Mouse (Mus musculus) brain, adult 2 months (tissue): Measurements from ENCODE around the gene Nupr1.

Experiments
- DNase-seq: peaks from one replicate; pipeline ENCODE4 v3.0.0; 2011; ENCODE audit warnings: low read depth, low spot score

Nupr1 gene

DNA sequence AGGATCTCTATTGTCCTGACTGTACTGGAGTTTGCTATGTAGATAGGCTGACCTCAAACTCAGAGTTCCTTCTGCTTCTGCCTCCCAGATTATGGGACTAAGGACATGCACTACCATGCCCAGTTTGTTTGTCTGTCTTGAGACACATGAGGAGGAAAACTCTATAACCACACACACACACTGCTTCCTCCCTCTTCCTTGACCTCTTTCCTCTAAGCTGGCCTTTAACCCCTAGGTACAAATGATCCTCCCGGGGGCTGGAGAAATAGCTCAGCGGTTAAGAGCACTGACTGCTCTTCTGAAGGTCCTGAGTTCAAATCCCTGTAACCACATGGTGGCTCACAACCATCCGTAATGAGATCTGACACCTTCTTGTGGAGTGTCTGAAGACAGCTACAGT lies 13.7 kb upstream of the Nupr1 start:
- no peak for DNase-seq

DNA sequence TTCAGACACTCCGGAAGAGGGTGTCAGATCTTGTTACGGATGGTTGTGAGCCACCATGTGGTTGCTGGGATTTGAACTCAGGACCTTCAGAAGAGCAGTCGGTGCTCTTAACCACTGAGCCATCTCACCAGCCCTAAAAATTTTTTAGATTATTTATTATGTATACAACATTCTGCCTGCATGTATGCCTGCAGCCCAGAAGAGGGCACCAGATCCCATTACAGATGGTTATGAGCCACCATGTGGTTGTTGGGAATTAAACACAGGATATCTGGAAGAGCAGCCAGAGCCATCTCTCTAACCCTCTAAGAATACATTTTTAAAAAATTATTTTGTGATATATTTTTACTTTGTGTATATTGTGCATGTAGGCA lies 12.6 kb upstream of the Nupr1 start:
- DNase-seq = peak; percentile 69

DNA sequence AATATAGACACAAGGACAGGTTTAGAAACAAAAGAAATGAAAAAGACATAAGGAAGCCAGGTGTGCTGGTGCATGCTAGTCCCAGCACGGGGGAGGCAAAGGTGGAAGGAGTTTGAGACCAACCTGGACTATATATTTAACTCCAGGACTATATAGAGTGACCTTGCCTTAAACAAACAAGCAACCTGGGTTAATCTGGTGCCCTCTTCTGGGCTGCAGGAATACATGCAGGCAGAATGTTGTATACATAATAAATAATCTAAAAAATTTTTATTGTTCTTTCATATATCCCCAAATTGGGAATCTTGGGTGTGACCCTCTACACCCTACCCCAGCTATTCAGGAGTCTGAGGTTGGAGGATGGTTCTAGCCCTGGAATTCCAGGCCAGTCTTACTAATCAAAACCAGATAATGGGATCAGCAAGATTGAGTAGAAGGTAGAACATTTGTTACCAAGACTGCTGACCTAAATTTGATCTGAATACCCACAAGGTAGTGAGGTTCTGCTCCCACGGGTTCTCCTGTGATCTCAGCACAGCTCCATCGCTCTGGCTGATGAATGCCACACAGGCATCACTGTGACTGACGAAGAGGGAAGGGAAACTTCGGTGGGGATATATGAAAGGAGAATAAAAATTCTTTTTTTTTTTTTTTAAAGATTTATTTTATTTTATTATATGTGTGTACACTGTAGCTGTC lies 12.0 kb upstream of the Nupr1 start:
- DNase-seq = no peak

- DNase-seq = peak; percentile 72
Measured at GRCm38 (mm10) chr7:126636733-126637520, 6.3 kb upstream of the Nupr1 start.

- DNase-seq = no peak
Measured at GRCm38 (mm10) chr7:126635375-126635774, 4.7 kb upstream of the Nupr1 start.

DNA sequence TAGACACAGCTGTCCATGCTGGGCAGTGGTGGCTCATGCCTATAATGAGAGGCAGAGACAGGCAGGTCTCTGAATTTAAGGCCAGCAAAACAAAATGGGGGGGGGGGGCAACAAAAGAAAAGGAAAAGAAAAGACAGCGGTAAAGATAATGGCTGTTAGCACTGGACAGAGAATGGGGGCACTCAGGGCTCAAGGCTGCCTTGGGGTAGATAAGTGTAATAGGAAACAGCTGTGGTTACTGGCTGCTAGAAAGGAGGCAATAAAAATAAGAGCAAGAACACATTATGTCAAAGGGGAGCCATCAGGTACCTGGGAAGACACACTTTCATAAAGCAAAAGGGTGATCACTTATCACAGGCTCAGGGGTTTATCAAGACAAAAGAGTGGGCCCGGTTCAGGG lies 1.8 kb upstream of the Nupr1 start:
- DNase-seq = no peak

DNA sequence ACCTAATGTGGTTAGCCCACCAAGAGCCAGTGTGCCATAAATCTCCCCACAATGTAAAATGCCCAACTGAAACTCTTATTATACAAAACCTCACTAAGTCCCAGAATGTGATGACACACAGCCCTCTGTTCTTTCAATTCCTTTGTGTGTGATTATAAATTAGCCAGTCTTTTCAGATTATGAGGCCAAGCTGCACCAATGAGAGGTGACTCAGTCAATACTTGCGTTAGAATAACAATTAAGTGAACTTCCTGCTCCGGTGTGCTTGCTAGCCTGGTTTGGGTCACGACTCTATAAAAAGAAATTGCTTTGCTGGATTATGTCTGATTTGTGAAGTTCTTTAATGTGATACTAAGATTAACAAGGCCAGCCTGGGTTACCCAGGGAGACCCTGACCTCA lies 746 bp downstream of the Nupr1 start:
- DNase-seq = no peak

DNA sequence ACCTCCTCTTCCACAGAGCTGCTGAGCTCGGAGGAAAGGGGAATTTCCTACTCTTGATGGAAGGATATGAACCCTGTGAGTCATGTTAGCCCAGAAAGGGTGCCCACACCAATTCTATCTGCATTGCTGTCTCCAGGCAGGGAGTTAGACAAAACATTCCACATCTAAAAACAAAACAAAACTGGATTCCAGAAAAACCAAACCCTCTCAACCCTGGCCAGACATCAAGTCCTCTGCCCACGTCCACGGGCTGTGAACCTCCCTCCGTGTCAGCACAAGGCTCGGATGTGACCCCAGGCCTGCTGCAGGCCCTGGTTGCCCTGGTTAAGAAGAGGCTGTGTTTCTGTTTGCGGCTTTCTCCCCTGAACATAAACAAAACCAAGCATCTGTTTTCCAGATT lies 2.5 kb downstream of the Nupr1 start:
- DNase-seq = peak; percentile 51

DNA sequence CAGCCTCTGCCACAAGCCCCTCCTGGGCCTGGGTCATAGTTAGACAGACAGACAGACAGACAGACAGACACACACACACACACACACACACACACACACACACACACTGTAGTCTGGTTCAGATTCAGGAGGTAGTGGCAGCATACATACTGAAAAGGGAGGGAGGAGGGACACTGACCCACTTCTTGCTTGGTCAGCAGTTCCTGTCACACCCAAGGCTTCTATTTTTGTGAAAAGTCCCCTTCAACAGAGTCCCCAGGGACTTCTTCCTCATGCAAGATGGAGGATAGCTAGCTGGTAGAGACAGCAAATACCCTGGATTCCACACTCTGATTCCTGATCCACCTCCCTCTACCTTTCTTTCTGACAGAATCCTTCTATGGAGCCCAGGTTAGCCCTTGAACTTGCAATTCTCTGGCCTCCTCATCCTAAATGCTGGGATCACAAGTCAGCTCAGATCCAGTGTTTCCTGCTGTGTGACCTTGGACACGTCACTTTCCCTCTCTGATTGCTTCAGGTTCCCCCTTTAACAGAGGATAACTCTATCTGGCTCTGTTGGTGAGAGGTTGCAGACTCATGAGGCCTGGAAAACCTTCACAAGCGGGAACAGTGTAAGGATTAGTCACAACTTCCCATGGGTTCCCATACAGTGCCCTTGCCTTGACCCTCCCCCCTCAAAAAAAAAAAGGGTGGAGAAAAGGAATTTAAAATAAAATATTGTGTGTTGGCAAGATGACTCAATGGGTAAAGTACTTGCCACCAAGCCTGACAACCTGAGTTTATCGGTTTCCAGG lies 4.7 kb downstream of the Nupr1 start:
- DNase-seq = no peak

- peak; percentile 79 for DNase-seq
Measured at GRCm38 (mm10) chr7:126625369-126625768, 5.3 kb downstream of the Nupr1 start.

- no peak for DNase-seq
Measured at GRCm38 (mm10) chr7:126624774-126625173, 5.9 kb downstream of the Nupr1 start.

DNA sequence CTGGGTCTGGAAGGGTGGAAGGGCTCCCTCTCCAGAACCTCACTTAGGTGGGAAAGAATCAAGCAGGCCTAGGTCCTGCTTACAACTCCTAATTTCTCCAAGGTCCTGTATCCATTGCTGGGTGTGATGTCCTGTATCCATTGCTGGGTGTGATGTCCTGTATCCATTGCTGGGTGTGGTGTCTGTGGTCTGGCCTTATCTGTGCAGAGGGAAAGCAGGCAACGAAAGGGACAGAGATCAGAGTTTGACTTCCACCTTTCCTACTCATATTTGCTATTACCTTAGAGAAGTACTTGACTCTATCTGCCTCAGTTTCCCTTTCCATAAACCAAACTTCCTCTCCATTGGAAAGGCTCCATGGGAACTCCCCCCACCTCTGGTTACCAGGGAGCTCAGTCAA lies 7.3 kb downstream of the Nupr1 start:
- DNase-seq = no peak

GRCm38 (mm10) chr7:126621452-126622359 lies 9.0 kb downstream of the Nupr1 start:
- no peak for DNase-seq

- no peak for DNase-seq
Measured at GRCm38 (mm10) chr7:126619559-126620275, 10.9 kb downstream of the Nupr1 start.

GRCm38 (mm10) chr7:126616707-126617106 lies 14.0 kb downstream of the Nupr1 start:
- DNase-seq = peak; percentile 16

DNA sequence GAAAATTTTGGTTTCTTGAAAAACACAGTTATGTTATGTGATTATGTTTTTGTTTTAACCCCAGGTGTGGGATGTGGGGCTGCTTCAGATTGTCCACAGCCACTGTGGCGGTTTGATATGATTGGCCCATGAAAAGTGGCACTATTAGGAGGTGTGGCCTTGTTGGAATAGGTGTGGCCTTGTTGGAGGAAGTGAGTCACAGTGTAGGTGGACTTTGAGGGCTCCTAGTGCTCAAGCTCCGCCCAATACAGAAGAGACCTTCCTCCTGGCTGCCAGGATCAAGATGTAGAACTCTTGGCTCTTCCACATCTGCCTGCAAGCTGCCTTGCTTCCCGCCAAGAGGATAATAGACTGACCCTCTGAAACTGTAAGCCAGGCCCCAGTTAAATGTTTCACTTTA lies 17.9 kb downstream of the Nupr1 start:
- no peak for DNase-seq

- DNase-seq = no peak
Measured at GRCm38 (mm10) chr7:126607796-126608195, 22.9 kb downstream of the Nupr1 start.

GRCm38 (mm10) chr7:126607064-126607463 lies 23.6 kb downstream of the Nupr1 start:
- peak; percentile 71 for DNase-seq

- no peak for DNase-seq
Measured at GRCm38 (mm10) chr7:126606611-126607010, 24.1 kb downstream of the Nupr1 start.

- no peak for DNase-seq
Measured at GRCm38 (mm10) chr7:126602650-126603049, 28.0 kb downstream of the Nupr1 start.

DNA sequence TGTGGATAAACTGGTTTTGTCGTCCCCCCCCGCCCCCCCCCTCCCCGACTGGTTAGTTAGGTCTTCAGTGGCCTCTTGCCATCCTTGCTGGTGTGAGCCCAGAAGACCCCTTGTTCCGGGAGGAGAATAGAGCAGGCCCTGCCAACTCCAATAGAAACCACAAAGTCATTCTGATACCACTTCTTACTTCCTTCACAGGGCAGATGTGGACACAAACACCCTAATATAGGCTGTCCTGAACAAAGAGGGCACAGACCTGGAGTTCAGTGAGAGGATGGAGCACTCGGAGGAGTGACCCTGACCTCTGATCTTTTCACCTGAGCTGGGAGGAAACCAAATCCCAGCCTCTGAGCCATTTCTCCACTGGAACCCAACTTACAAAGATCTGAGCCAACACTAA lies 28.8 kb downstream of the Nupr1 start:
- DNase-seq = no peak
